Mouse (Mus musculus): ENCODE measurements around the gene Nrp1. TPM values are rescaled to one million over a fixed set of nuclear protein-coding genes. Genes with fewer than 3 reads are reported as not detected.

The Nrp1 gene
- polyA plus RNA-seq, 1 experiment from 2014 or later, result 49.3 TPM

DNA sequence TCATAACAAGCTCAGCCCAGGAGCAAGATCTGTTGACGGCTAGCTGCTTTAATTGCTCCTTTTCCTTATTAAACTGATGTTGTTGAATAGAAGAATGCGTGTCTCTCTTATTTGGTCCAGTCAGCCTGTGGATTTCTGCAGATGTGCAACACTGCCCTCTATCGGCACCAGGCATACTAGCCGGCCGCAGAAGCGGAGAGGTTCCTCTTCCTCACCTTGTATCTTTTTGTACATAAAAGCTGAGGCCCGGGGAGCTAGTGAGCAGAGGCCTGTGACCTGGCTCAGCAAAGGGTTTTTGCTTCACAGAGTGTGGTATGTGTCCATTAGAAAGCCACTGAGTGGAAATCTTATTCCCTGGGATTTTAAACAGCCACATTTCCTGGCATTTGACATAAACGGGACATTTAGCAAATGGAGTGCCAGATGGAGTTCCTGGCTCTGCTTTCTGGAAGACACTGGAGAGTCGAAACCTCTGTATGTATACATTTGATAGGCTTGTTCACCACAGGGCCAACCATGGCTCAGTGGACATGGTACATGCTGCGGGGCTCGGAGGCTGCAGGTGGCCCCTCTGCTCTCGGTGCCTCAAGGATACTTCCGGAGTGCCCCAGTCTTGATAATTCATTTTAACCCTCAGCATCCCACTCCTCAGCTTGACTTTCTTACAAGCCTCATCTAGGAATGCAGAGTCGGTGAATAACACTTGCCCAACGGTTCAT, 193.2 kb downstream of the Nrp1 start:
- peak; percentile 79 for DNase-seq (ENCODE audit: low spot score)

MicroRNAs within 50 kb of the gene (microRNA counts, 519-probe panel; counts per million panel counts)
- 473 counts per million, percentile 71 among the panel's probes with 10 or more counts for microRNA mmu-miR-1903

Small RNA genes lying within 50 kb of the gene (microRNA-seq; reads per million reads assigned to microRNA genes)
- not detected for gene Mir1903 (ENCODE audit: borderline number of aligned reads)
